8 mouse cellular contexts compared by ENCODE assay signal in the genomic region with DNA sequence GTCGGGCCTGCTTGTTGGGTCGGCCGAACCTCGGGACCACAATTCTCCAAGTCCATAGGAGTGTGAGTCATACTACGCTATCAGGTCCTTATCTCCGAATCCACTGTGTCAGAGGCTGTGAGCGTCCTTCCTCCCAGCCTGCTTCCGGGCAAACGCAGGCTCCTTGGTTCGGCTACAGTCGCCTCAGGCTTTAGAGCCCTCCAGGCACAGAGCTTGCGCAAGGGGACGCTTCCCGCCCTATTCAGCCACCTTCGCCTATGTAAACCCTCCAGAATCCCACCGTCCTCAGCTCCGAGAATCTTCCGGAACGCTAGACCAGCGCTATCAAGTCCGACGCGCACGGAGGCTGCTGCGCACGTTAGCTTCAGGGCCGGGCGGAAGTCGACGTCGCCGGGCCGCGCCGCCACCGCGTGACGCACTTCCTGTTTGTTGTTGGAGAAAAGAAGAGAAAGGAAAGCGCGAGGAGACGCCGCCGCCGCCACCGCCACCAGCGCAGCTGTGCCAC. TPM values are rescaled to one million over a fixed set of nuclear protein-coding genes. Genes with fewer than 3 reads are reported as not detected.
DNase-seq lines count a peak whose midpoint lies in the region; ATAC-seq and TF ChIP-seq lines count a peak whose summit lies in the region.

TSS of gene Dnajb6 (plus strand) at position 132 of the 505 bp plus-strand sequence.
TSS of gene Gm5129 (minus strand) at position 380 of the 505 bp plus-strand sequence.

- peak within 1 kb of the TSS; percentile 83 for H3K9ac ChIP-seq in ES-Bruce4 (ENCODE audit: low read depth, poor library complexity, severe bottlenecking)
- peak within 1 kb of the TSS; percentile 97 for H3K9ac ChIP-seq in forebrain, embryonic 14.5 days (ENCODE audit: low read length)
- peak within 1 kb of the TSS; percentile 93 for H3K9ac ChIP-seq in neural tube, embryonic 15.5 days (replicated peaks)

- H3K27ac ChIP-seq in ES-Bruce4 (ENCODE audit: insufficient read depth, low read length): peak within 1 kb of the TSS; percentile 89
- peak within 1 kb of the TSS; percentile 93 for H3K27ac ChIP-seq in forebrain, embryonic 14.5 days (ENCODE audit: low read depth, low read length)
- peak within 1 kb of the TSS; percentile 97 for H3K27ac ChIP-seq in neural tube, embryonic 15.5 days (replicated peaks)

- DNase-seq in forebrain, embryonic 14.5 days (ENCODE audit: low spot score): peak; percentile 97
- peak; percentile 96 to 99 for DNase-seq in heart, postnatal 14 days
- peak; percentile 98 for DNase-seq in layer of hippocampus, adult 11-12 months (ENCODE audit: low spot score)
- peak; percentile 96 for DNase-seq in lung, adult 18-20 months
- peak; percentile 96 for DNase-seq in testis, postnatal 14 days (ENCODE audit: low spot score)

- no peak for TF ChIP-seq POLR2A in ES-Bruce4 (IDR thresholded peaks at IDR 0.05; ENCODE audit: insufficient read depth, low read length)

- H3K4me2 ChIP-seq in forebrain, embryonic 14.5 days (ENCODE audit: low read length): peak within 1 kb of the TSS; percentile 79
- H3K4me2 ChIP-seq in neural tube, embryonic 15.5 days: peak within 1 kb of the TSS; percentile 85

- no peaks in the 10 kb centered on the region for H3K36me3 ChIP-seq in ES-Bruce4 (ENCODE audit: control insufficient read depth, insufficient read depth, low read length, poor library complexity, severe bottlenecking)
- no peaks in the 10 kb centered on the region for H3K36me3 ChIP-seq in forebrain, embryonic 14.5 days (ENCODE audit: control insufficient read depth, insufficient read depth, low read length)
- no peaks in the 10 kb centered on the region for H3K36me3 ChIP-seq in neural tube, embryonic 15.5 days

- under 1% methylated on average over 46 of the region's 46 CpGs for WGBS in forebrain, embryonic 14.5 days
- under 1% methylated on average over 46 of the region's 46 CpGs for WGBS in neural tube, embryonic 15.5 days

- no peaks in the 10 kb centered on the region for H3K27me3 ChIP-seq in ES-Bruce4 (ENCODE audit: control insufficient read depth, insufficient read depth, low read length, poor library complexity, severe bottlenecking)
- H3K27me3 ChIP-seq in forebrain, embryonic 14.5 days (replicated peaks; ENCODE audit: control insufficient read depth, insufficient read depth, low read length): no peaks in the 10 kb centered on the region
- H3K27me3 ChIP-seq in neural tube, embryonic 15.5 days (replicated peaks): no peaks in the 10 kb centered on the region

- peak; percentile 96 for ATAC-seq in cerebellum, adult (ENCODE audit: insufficient number of reproducible peaks, low FRiP score, low TSS enrichment)
- peak; percentile 98 for ATAC-seq in forebrain, embryonic 14.5 days
- ATAC-seq in neural tube, embryonic 15.5 days (ENCODE audit: low FRiP score): peak; percentile 99

- H3K4me1 ChIP-seq in ES-Bruce4 (ENCODE audit: control insufficient read depth, insufficient read depth, low read length): peaks cover 2% of the 10 kb centered on the region
- peaks cover 14% of the 10 kb centered on the region for H3K4me1 ChIP-seq in forebrain, embryonic 14.5 days (ENCODE audit: control insufficient read depth, insufficient read depth, low read length)
- H3K4me1 ChIP-seq in neural tube, embryonic 15.5 days: peaks cover 39% of the 10 kb centered on the region

- intact Hi-C loops in heart, postnatal 14 days (cut with DNase I): loop anchor here (5.0 kb wide), 1 partner anchor 168 kb away; the partner anchor contains the start of gene Ube3c

- TF ChIP-seq EP300 in ES-Bruce4 (IDR thresholded peaks at IDR 0.05; ENCODE audit: insufficient read depth, low read depth, low read length): peak; percentile 14; the same call in 1 of the 2 replicates

- TF ChIP-seq CTCF in ES-Bruce4 (IDR thresholded peaks at IDR 0.05; ENCODE audit: low read depth, low read length): no peak

- no peaks in the 10 kb centered on the region for H3K9me3 ChIP-seq in ES-Bruce4 (replicated peaks; ENCODE audit: control insufficient read depth, insufficient read depth, low read length, poor library complexity, severe bottlenecking)
- H3K9me3 ChIP-seq in forebrain, embryonic 14.5 days (replicated peaks; ENCODE audit: control insufficient read depth, low read length): no peaks in the 10 kb centered on the region
- no peaks in the 10 kb centered on the region for H3K9me3 ChIP-seq in neural tube, embryonic 15.5 days (replicated peaks)

- H3K4me3 ChIP-seq in ES-Bruce4 (ENCODE audit: low read depth, low read length): peak within 1 kb of the TSS; percentile 96
- peak within 1 kb of the TSS; percentile 99 for H3K4me3 ChIP-seq in forebrain, embryonic 14.5 days (ENCODE audit: low read depth, low read length)
- H3K4me3 ChIP-seq in neural tube, embryonic 15.5 days (replicated peaks): peak within 1 kb of the TSS; percentile 94

RNA-seq across cellular contexts. Expression of gene Dnajb6, which starts in this region (rescaled TPM):
- 198 and 208 TPM in 2 replicates for polyA plus RNA-seq in ES-Bruce4 (2011; ENCODE audit: insufficient read depth, insufficient read length, low read depth, missing spikeins)
- polyA plus RNA-seq in forebrain, embryonic 14.5 days (2014; fragmentation: Nextera tagmentation; extraction: Ambion mirVana): 301 and 357 TPM in 2 replicates
- total RNA-seq in heart, postnatal 14 days (2021): 10 to 100 TPM; 72.1 to 74.6 TPM
- polyA plus RNA-seq in neural tube, embryonic 15.5 days (2015; fragmentation: Nextera tagmentation; extraction: Ambion mirVana): 266 and 298 TPM in 2 replicates

RNA-seq across cellular contexts. Expression of gene Gm5129, which starts in this region (rescaled TPM):
- not detected in 2 replicates for polyA plus RNA-seq in ES-Bruce4 (2011; ENCODE audit: insufficient read depth, insufficient read length, low read depth, missing spikeins)
- polyA plus RNA-seq in forebrain, embryonic 14.5 days (2014; fragmentation: Nextera tagmentation; extraction: Ambion mirVana): not detected in 2 replicates
- not detected for total RNA-seq in heart, postnatal 14 days (2021)
- polyA plus RNA-seq in neural tube, embryonic 15.5 days (2015; fragmentation: Nextera tagmentation; extraction: Ambion mirVana): not detected in 2 replicates

Comparison
In these comparisons a context has a peak if more than half of its experiments do, and no peak if none do; other contexts are left out.
1. Peak in every context shown above with its lines: DNase-seq, ATAC-seq, H3K4me3 ChIP-seq and H3K27ac ChIP-seq.